Comparison of ENCODE assay signal across 8 mouse cellular contexts in the genomic region with DNA sequence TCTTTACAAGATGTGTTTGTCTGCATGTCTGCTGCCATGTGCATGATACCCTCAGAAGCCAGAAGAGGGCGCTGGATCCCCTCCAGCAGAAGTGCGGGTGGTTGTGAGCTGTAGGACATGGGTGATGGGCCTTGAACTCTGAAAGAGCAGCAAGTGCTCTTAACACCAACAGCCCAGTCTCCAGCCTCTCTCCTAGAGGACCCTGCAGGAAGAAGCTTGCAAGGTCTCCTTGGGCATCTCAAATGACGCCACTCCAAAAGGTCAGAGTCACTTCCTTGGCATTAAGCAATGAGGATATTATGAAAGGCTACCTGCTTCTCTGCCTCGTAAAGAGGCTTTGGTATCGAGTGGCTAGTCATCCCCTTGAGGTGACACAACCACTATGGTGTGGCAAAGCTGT. TPM values are rescaled to one million over a fixed set of nuclear protein-coding genes. Genes with fewer than 3 reads are reported as not detected.
A peak's percentile ranks its signal among the peaks of the same experiment; 100 is the strongest.
DNase-seq lines count a peak whose midpoint lies in the region; TF ChIP-seq lines count a peak whose summit lies in the region.
"Had no signal": no experiment of that assay in that cellular context is flagged by ENCODE, and none has a peak within 500 bp of the region (broad histone marks: within the 10 kb centered on the region; RNA-seq: fewer than 3 reads in every experiment).

No protein-coding gene starts in this region.

- peak; percentile 79 for TF ChIP-seq CTCF in layer of hippocampus, adult 2 months (conservative IDR thresholded peaks at IDR 0.05)

- DNase-seq in layer of hippocampus, adult 2 months (ENCODE audit: low spot score in 2 of 2): peak in 1 of 2 experiments; percentile 46
- no peak for DNase-seq in layer of hippocampus, postnatal 14 days (ENCODE audit: low spot score in 2 of 2)
- DNase-seq in ES-CJ7 (ENCODE audit: low read depth, low spot score): peak; percentile 70
- DNase-seq in adrenal gland, postnatal 25 days: peak; percentile 54
- DNase-seq in kidney, postnatal 36 days: peak; percentile 19 to 57
- peak; percentile 38 for DNase-seq in retina, postnatal 1 day
- no peak for DNase-seq in urinary bladder, adult 18-20 months (ENCODE audit: low spot score in 2 of 2)

- no peak overlapping the region for H3K27ac ChIP-seq in layer of hippocampus, adult 2 months
- H3K27ac ChIP-seq: midbrain, embryonic 12.5 days had no signal

- H3K4me3 ChIP-seq in layer of hippocampus, adult 2 months: no peak overlapping the region
- H3K4me3 ChIP-seq: midbrain, embryonic 12.5 days had no signal

RNA-seq across cellular contexts. Expression of a gene that starts 23.6 kb away (rescaled TPM):
- 1 to 10 TPM; 1.1 to 1.6 TPM for total RNA-seq in layer of hippocampus, adult 2 months (2021)
- total RNA-seq in layer of hippocampus, postnatal 14 days (2021): 1 to 10 TPM; 1.0 to 1.6 TPM
- total RNA-seq in adrenal gland, postnatal 25 days (2021): 1.1 and 3.4 TPM in 2 replicates

RNA-seq across cellular contexts. Expression of a gene that starts 28.6 kb away (rescaled TPM):
- total RNA-seq in layer of hippocampus, adult 2 months (2021): 10 to 100 TPM; 26.5 to 28.5 TPM
- 10 to 100 TPM; 22.9 to 26.0 TPM for total RNA-seq in layer of hippocampus, postnatal 14 days (2021)
- total RNA-seq in adrenal gland, postnatal 25 days (2021): 23.1 and 25.0 TPM in 2 replicates

RNA-seq across cellular contexts. Expression of a gene that starts 36.9 kb away (rescaled TPM):
- 100 to 1,000 TPM; 168 to 196 TPM for total RNA-seq in layer of hippocampus, adult 2 months (2021)
- total RNA-seq in layer of hippocampus, postnatal 14 days (2021): 100 to 1,000 TPM; 266 to 270 TPM
- total RNA-seq in adrenal gland, postnatal 25 days (2021): 43.1 and 51.3 TPM in 2 replicates

Comparison
In these comparisons a context has a peak if more than half of its experiments do, and no peak if none do; other contexts are left out.
1. DNase-seq: peak in ES-CJ7 (single experiment), adrenal gland, postnatal 25 days (single experiment), kidney, postnatal 36 days (2 of 2) and retina, postnatal 1 day (single experiment); none in layer of hippocampus, postnatal 14 days (0 of 2) and urinary bladder, adult 18-20 months (0 of 2).